Mouse (Mus musculus) midbrain, embryonic 10.5 days (tissue): ENCODE measurements around the gene Prss33. TPM values are rescaled to one million over a fixed set of nuclear protein-coding genes. Genes with fewer than 3 reads are reported as not detected.

ENCODE experiments used
- DNase-seq: peaks from one replicate; pipeline ENCODE4 v3.0.0-alpha.2; 2017; ENCODE audit warnings: low spot score
- H3K27ac ChIP-seq: fragments of 300-500 bp; sonication (generic); replicated peaks from 2 replicates; pipeline ENCODE4 v1.5.1; 2016; ENCODE audit warnings: mild to moderate bottlenecking
- H3K27me3 ChIP-seq: fragments of 300-500 bp; sonication (generic); 2 replicates; pipeline ENCODE4 v1.6.1; 2016; ENCODE audit warnings: low read depth, mild to moderate bottlenecking; ENCODE audit not compliant: poor library complexity, severe bottlenecking
- H3K36me3 ChIP-seq: fragments of 300-500 bp; sonication (generic); 2 replicates; pipeline ENCODE4 v1.6.1; 2016; ENCODE audit warnings: mild to moderate bottlenecking, moderate library complexity
- H3K4me1 ChIP-seq: fragments of 300-500 bp; sonication (generic); 2 replicates; pipeline ENCODE4 v1.6.1; 2016
- H3K4me3 ChIP-seq: fragments of 300-500 bp; sonication (generic); 2 replicates; pipeline ENCODE4 v1.5.1; 2016; ENCODE audit warnings: mild to moderate bottlenecking, moderate library complexity
- H3K9me3 ChIP-seq: fragments of 300-500 bp; sonication (generic); replicated peaks from 2 replicates; pipeline ENCODE4 v1.6.1; 2016; ENCODE audit warnings: mild to moderate bottlenecking
- WGBS: fragments of 180-500 bp; shearing (Covaris S2); methylation state at CpG from one replicate; pipeline ENCODE4 v1.1.7; 2016; 5-methylcytosine and 5-hydroxymethylcytosine counted together
- microRNA-seq: library from miRNA; unstranded; fragments of <30 nt; microRNA quantifications from one replicate; pipeline ENCODE4, GENCODE M21; 2017
- polyA plus RNA-seq: library from polyadenylated mRNA; unstranded; fragments of >200 nt; fragmentation: Nextera tagmentation; extraction: Ambion mirVana; gene quantifications from 2 replicates; pipeline ENCODE4 v1.2.1, GENCODE M21; 2016

Prss33 gene
- polyA plus RNA-seq, 1 experiment from 2014 or later = 0.28 TPM

DNA sequence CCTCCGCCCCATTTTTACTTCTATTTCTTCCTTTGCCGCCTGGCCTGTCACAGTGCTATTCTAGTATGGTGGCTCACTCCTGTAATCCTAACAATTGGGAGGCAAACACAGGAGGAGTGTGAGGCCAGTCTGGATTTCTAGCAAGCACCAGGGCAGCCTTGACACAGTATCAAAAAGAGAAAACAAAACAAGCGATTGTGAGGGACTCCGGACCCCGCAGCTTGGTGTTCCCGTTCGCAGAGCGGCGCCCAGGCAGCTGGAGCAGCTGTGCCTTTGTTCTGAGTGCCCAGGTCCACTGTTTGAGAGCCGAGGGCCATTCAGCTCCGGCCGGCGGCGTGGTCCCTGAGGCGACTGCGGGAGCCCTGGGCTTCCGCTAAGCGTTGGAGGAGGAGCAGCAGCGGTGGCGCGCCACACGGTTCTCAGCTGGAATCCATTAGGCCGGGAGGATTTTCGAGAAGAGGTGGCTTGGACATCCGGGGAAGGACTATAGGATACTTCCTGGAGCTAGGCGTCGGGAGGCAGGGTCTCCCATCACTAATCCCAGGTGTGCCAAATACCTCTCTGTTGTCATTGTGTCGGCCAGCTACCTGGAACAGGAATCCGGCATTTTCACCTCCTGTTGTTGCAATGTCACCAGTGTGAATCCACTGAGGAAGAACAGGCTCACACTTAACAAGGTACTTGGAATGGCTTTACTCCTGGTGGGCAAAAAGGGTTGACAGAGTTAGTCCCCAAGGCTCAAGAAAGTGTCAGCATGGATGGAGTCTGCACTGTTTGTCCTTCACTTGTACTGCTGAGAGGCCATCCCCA lies 45.4 kb downstream of the Prss33 start, which contains the start of gene Srrm2:
Gene Srrm2 (plus strand): TSS at position 264 of the 810 bp plus-strand sequence.
- Histone ChIP-seq H3K27me3 (no peaks in the 10 kb centered on the region), H3K27ac (peak within 1 kb of the TSS; percentile 87), H3K4me1 (peaks cover 33% of the 10 kb centered on the region), H3K9me3 (no peaks in the 10 kb centered on the region), H3K4me3 (peak within 1 kb of the TSS; percentile 50), H3K36me3 (0 out of 2 replicates have a peak, but pooled peaks cover 2% of the 10 kb centered on the region)
- DNase-seq = peak; percentile 81
- 2% methylated on average over 29 of the region's 29 CpGs for WGBS

DNA sequence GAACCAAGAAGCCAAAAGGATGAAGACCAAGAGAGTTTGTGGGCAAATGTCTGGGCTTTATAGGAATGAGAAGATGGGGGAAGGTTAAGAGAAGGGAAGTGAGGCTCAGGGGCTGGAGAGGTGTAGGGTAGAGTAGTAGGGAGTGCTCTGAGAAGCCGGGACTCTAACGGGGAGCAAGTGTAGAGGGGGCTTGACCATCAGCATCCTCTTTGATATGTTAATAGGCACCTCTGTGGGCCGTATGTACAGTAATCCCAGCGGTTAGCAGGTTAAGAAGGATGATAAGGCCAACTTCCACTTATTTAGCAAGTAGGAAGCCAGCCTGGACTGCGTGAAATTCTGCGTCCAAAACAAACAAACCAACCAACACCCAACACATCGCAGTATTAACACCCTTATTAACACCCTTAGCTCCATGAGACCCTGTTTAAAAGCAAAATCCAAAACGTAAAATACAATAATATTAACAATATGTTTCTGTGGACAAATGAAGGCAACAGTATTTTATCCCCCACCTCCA lies 46.0 kb downstream of the Prss33 start:
- no peak for DNase-seq
- H3K36me3 ChIP-seq = no peaks in the 10 kb centered on the region
- peaks cover 36% of the 10 kb centered on the region for H3K4me1 ChIP-seq
- H3K27ac ChIP-seq = peak overlapping the region; percentile 87
- no peaks in the 10 kb centered on the region for H3K9me3 ChIP-seq
- H3K27me3 ChIP-seq = no peaks in the 10 kb centered on the region
- WGBS = 9% methylated on average over 8 of the region's 8 CpGs
- peak overlapping the region; percentile 50 for H3K4me3 ChIP-seq

DNA sequence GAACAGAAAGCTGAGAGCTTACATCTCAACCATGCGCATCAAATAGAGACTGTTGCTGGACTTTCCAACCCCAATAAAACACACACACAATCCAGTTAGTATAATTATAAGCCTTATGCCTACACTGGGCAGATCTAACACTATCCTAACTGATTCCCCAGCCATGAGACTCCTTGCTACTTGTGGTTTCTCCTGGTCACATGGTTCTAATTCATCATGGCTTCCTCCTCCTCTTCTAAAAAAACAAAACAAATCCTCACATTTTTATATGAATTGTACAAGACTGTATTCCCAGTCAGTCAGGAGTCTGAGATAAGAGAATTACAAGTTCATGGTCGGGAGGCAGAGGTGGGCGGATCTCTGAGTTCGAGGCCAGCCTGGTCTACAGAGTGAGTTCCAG lies 46.9 kb downstream of the Prss33 start:
- Histone ChIP-seq H3K4me1 (peaks cover 36% of the 10 kb centered on the region), H3K9me3 (no peaks in the 10 kb centered on the region), H3K4me3 (no peak overlapping the region), H3K27ac (no peak overlapping the region), H3K27me3 (no peaks in the 10 kb centered on the region), H3K36me3 (no peaks in the 10 kb centered on the region)
- WGBS = 89% methylated on average over 4 of the region's 4 CpGs
- no peak for DNase-seq

DNA sequence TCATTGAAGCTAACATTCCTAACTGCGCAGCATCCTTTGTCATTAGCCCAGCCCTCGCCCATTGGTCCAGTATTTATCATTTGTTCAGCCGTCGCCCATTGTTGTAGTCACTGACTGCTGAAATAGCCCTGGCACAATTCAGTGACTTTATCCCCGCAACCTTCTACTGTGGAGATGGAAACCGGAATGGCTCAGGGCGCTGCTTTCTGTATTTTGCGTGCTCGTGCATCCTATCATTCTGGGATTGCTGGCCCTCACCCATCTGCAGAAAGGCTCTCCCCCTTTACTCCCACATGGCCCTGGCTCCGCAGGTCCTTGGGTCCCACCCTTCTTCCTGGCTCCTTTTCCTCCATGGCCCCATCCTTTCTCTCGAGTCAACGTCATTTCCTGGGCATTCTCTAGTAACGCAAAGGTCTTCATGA lies 49.3 kb downstream of the Prss33 start:
- Histone ChIP-seq H3K36me3 (no peaks in the 10 kb centered on the region), H3K9me3 (no peaks in the 10 kb centered on the region), H3K27me3 (no peaks in the 10 kb centered on the region), H3K27ac (peak overlapping the region; percentile 88), H3K4me3 (peak overlapping the region; percentile 67), H3K4me1 (peaks cover 36% of the 10 kb centered on the region)
- 15% methylated on average over 13 of the region's 13 CpGs for WGBS
- peak; percentile 39 for DNase-seq

DNA sequence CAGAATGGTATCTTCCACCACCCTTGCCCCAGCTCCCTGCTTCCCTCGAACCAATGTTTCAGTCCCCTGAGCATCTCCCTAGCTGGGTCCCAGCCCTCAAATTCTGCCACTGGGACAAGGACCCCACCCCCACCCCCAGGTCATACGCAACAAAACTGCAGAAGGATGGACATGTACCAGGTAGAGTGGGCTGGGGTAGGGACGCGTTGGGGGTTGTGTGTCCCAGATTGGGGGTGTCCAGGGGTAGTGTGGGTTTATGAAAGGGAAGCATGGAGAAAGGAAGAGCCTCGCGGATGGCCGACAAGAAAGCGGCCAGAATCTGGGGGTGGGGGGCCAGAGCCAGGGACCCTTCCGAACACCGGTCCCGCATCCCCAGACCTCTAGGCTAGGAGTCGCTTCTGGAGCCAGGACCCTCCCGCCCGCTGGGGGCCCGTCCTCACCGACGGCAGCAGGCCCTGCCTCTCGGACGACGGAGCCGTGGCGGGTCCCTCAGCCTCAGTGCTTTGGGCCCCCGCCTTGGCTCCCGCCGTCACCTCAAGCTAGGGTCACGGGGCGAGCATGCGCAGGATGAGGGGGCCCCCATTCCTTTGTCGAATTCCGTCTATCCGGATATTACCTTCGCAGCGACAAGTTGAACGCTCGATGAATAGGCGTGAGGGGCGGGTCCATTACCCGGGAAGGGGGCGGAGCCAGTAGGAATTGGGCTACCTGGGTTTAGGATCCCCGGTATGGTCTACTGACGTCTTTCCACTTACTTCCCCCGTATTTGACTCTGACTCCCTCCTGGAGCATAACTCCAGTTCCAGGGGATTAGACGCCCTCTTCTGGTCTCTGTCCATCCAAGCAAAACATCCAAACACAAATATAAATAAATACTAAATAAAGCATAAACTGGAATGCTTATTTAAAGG lies 50.0 kb downstream of the Prss33 start, which contains the start of gene Flywch2:
Gene Flywch2 (minus strand): TSS at position 521 of the 911 bp plus-strand sequence.
- Histone ChIP-seq H3K4me1 (peaks cover 30% of the 10 kb centered on the region), H3K9me3 (no peaks in the 10 kb centered on the region), H3K27me3 (no peaks in the 10 kb centered on the region), H3K36me3 (no peaks in the 10 kb centered on the region), H3K27ac (peak within 1 kb of the TSS; percentile 88), H3K4me3 (peak within 1 kb of the TSS; percentile 67)
- WGBS = 2% methylated on average over 43 of the region's 43 CpGs
- peak; percentile 71 for DNase-seq

DNA sequence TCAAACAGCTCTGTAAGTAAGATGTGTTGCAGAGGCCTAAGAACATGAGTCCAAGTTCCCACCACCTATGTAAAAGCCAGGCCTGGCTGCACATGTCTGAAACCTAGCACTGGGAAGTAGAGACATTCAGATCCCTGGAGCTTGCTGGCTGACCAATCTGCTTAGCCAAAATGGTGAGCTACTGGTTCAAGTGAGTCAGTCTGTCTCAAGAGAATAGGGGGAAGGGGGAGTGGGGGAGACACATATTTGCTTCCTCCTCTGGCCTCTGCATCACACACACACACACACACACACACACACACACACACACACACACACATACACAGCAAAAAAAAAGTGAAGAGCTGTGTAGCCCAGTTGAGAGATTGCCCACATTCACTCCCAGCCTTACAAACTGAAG lies 52.5 kb downstream of the Prss33 start:
- H3K4me3 ChIP-seq = no peak overlapping the region
- H3K9me3 ChIP-seq = no peaks in the 10 kb centered on the region
- H3K4me1 ChIP-seq = peaks cover 16% of the 10 kb centered on the region
- H3K27me3 ChIP-seq = no peaks in the 10 kb centered on the region
- DNase-seq = no peak
- no peaks in the 10 kb centered on the region for H3K36me3 ChIP-seq
- no peak overlapping the region for H3K27ac ChIP-seq

Small RNA genes lying within 50 kb of the gene (microRNA-seq; reads per million reads assigned to microRNA genes)
- gene Mir5125 = 3.0 reads per million, percentile 2 among the genes with 10 or more reads in this experiment

Other genes with a start within 250 kb of the Prss33 start
- 19.8 and 25.7 TPM in 2 replicates for gene Zfp13, start 236.6 kb downstream of the Prss33 start, polyA plus RNA-seq
- gene Zscan10, start 235.2 kb downstream of the Prss33 start, polyA plus RNA-seq = 0.12 and 0.19 TPM in 2 replicates
- 0.89 and 1.1 TPM in 2 replicates for gene Mmp25, start 190.8 kb downstream of the Prss33 start, polyA plus RNA-seq
- gene Bicdl2, start 175.6 kb downstream of the Prss33 start, polyA plus RNA-seq = 0.32 TPM in 1 of 2 replicates, not detected in the other
- gene Hcfc1r1, start 162.5 kb downstream of the Prss33 start, polyA plus RNA-seq = 29.5 and 36.4 TPM in 2 replicates
- 74.2 and 77.3 TPM in 2 replicates for gene Thoc6, start 162.2 kb downstream of the Prss33 start, polyA plus RNA-seq
- 3.2 and 3.8 TPM in 2 replicates for gene Tnfrsf12a, start 158.6 kb downstream of the Prss33 start, polyA plus RNA-seq
- gene Cldn6, start 156.8 kb downstream of the Prss33 start, polyA plus RNA-seq = 3.5 and 10.1 TPM in 2 replicates
- 1.5 and 3.1 TPM in 2 replicates for gene Cldn9, start 152.0 kb downstream of the Prss33 start, polyA plus RNA-seq
- not detected in 2 replicates for gene 1520401A03Rik, start 113.3 kb downstream of the Prss33 start, polyA plus RNA-seq
- gene Pkmyt1, start 109.7 kb downstream of the Prss33 start, polyA plus RNA-seq = 58.5 and 59.7 TPM in 2 replicates
- 27.6 and 36.2 TPM in 2 replicates for gene Paqr4, start 95.2 kb downstream of the Prss33 start, polyA plus RNA-seq
- gene Kremen2, start 90.2 kb downstream of the Prss33 start, polyA plus RNA-seq = 1.7 and 2.3 TPM in 2 replicates
- 187 and 202 TPM in 2 replicates for gene Flywch1, start 64.5 kb downstream of the Prss33 start, polyA plus RNA-seq
- gene Flywch2, start 50.0 kb downstream of the Prss33 start, polyA plus RNA-seq = 19.5 and 23.4 TPM in 2 replicates
- 509 and 515 TPM in 2 replicates for gene Srrm2, start 45.5 kb downstream of the Prss33 start, polyA plus RNA-seq
- 1,078 TPM in 2 replicates for gene Elob, start 6.9 kb downstream of the Prss33 start, polyA plus RNA-seq
- not detected in 2 replicates for gene Prss32, start 7.8 kb upstream of the Prss33 start, polyA plus RNA-seq
- 1.7 and 2.3 TPM in 2 replicates for gene Prss41, start 8.1 kb upstream of the Prss33 start, polyA plus RNA-seq
- not detected in 2 replicates for gene Prss21, start 32.0 kb upstream of the Prss33 start, polyA plus RNA-seq
- gene Dcpp1, start 44.8 kb upstream of the Prss33 start, polyA plus RNA-seq = not detected in 2 replicates
- not detected in 2 replicates for gene Dcpp2, start 44.8 kb upstream of the Prss33 start, polyA plus RNA-seq
- gene Dcpp3, start 81.4 kb upstream of the Prss33 start, polyA plus RNA-seq = not detected in 2 replicates
- gene Sbp, start 105.6 kb upstream of the Prss33 start, polyA plus RNA-seq = not detected in 2 replicates
- not detected in 2 replicates for gene Sbpl, start 119.2 kb upstream of the Prss33 start, polyA plus RNA-seq
- gene Prss30, start 144.5 kb upstream of the Prss33 start, polyA plus RNA-seq = not detected in 2 replicates
- gene Prss22, start 162.0 kb upstream of the Prss33 start, polyA plus RNA-seq = 0.26 TPM in 2 replicates
- 0.10 TPM in 1 of 2 replicates, not detected in the other for gene Prss27, start 202.1 kb upstream of the Prss33 start, polyA plus RNA-seq
- gene Kctd5, start 237.4 kb upstream of the Prss33 start, polyA plus RNA-seq = 91.1 and 91.5 TPM in 2 replicates